Mouse (Mus musculus) cerebellum, adult 18-20 months (tissue): ENCODE measurements at regions not wholly inside any gene's neighbourhood (a gene's known extent, or its start where the extent isn't known, plus 50 kb on each side); places are given as distances from the start of the nearest gene placed in this dataset.
A peak's percentile ranks its signal among the peaks of the same experiment; 100 is the strongest.

Experiments used
- DNase-seq, 2 experiments: peaks; one replicate each; pipeline ENCODE4 v3.0.0; 2021

DNA sequence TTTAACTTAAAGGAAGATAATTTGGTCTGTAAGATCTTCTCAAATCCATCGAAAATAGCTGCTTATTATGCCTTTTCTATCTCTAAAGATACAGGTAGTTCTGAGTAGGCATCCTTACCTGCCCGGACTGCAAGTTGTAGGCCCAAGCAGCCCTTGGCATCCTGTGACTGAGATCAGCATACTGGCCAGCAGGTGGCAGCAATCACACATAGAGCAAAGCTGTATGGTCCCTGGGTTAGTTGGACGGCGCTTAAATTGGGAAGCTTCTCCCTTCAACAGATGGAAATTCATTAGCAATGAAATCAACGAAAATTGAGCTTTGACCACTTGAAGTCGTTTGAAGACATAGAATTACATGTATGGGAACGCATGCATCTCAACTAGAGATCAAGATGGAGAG, 61.0 kb downstream of the Ccng2 start:
- DNase-seq = peak; percentile 81 to 82

DNA sequence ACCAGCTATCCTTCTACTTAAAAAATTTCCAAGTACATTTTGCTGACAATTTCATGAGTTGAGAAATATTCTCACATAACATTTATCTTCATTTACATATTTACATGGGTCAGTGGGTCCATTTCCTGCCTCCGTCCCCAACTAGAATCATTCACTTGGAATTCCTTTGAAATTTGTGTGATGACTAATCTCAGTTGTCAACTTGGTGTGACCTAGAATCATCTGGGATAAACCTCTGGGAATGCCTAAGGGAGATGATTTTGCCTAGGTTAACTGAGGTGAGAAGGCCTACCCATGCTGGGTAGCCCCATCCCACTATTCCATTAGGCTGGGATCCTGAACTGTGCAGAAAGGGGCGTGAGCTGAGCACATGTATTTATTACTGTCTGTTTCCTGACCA, 63.8 kb downstream of the Ccng2 start:
- DNase-seq = no peak

DNA sequence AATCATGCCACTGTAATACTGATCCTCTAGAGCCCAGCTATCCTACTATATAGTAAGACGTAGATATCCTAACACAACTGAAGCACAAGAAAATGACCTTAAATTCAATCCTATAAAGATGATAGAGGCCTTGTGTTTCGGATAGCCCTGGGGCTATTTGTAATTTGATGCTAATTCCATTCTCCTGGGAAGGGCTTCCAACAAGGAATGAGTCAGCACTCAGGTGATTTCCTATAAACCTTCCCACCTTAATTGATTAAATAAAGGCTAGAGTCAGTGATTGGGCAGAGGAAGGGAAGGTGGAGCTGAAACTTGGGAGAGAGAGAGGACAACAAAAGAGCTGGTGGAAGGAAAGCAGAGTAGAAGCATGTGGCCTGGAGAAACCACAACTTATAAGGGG, 86.0 kb downstream of the Ccng2 start:
- DNase-seq = no peak
